Mouse (Mus musculus) ovary, postnatal 36 days (tissue): ENCODE measurements at regions not wholly inside any gene's neighbourhood (a gene's known extent, or its start where the extent isn't known, plus 50 kb on each side); places are given as distances from the start of the nearest gene placed in this dataset.

ENCODE experiments used
- DNase-seq: peaks from one replicate; pipeline ENCODE4 v3.0.0; 2022; ENCODE audit warnings: low spot score, mixed read lengths

DNA sequence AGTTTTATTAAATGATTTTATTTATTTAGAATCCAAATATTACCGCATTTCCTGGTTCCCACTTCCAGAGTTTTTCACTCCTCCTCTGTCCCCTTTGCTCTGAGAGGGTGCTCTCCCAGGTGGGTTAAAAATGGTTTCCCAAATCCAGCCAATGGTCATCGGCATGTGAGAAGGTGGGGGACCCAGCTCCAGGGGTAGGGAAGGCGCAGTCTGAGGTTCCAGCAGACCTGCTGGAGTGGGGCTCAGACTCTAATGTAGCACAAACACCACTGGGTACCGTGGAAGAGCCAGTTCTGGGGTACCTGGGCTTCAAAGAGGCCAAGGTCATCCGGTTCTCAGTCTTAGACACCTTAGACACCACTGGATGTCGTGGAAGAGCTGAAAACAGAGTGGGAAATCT, 875.6 kb downstream of the Fscb start:
- no peak for DNase-seq

DNA sequence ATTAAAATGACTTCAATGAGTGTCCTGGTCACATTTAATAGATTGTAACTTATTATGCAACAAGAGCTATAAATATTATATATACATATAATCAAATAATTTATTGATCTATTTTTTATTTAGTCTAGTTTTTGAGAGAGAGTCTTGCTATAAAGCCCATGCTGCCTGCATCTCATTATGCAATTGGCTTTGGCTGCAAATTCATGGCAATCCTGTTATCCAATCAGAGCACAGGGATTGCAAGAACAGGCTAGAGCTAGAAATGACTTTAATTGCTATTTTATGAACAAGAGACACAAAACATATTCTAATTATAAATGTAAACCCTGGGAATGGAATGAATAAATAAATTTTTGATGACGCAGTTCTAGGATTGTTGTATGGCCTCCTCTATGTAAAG, 919.8 kb downstream of the Fscb start:
- DNase-seq, result no peak

DNA sequence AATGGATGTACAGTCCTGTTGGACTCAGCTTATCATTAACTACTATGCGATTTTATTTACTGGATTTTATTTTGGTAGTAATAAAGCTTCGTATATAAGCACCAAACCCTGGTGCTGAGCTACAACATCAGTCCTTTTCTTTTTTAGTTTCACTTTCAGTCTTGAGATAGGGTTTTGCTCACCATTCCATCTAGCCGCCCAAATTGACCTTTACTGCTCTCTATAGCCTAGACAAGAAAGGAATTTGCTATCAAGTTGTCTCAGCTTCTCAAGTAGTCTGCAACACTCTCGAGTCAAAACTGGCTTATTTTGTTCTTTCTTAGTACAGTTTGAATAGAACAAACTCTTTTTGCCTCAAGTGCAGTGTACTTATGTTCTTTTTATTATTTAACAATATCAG, 921.7 kb downstream of the Fscb start:
- no peak for DNase-seq

DNA sequence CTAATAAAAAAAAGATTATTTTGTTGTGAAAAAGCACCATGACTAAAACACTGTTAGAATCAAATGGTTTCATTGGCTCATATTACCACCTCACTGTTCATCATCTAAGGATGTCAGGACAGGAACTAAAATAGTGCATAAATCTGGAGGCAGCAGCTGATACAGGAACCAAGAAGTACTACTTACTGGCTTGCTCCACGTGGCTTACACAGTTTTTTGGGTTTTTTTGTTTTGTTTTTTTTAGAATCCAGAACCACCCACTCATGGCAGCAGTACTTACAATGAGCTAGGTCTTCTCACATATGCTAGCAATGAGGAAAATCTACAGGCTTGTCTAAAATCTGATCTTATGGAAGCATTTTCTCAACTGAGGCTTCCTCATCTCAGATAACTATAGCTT, 940.4 kb downstream of the Fscb start:
- DNase-seq, result no peak

DNA sequence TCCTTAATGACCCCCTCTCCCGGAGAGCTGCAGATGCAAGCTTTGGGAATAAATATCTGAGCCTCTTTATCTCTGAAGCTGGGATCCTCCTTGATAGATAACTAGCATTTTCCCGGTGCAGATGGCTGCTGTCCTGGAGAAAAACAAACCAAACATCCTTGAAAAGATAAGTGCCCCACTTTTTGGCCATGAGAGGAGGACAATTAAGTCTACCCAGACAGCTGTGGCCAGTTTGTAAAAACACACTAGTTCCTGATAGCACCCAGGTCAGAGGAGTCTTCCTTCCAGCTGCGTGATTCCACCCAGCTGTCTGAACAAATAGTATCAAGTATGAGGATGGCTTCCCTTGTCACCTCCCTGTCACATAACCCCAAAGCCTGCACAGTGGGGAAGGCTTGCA, 970.7 kb downstream of the Fscb start:
- peak; percentile 15 for DNase-seq

DNA sequence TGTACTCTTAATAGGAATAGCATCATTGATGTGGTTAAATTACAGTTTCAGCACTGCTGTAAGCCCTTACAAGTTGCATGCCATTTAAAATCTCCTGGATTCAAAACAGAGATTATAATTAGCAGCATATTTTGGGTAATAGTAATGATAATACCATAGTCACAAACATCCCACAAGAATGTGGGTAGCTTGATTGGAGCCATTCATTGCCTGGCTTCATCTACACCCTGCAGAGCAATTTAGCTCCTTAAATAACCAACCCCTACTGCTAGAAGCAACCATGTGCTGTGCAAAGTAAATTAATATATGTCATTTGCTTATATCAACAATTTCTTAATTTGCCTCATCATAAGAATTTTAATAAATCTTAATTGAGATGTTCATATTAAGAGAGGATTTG, 984.1 kb downstream of the Fscb start:
- DNase-seq, result no peak

DNA sequence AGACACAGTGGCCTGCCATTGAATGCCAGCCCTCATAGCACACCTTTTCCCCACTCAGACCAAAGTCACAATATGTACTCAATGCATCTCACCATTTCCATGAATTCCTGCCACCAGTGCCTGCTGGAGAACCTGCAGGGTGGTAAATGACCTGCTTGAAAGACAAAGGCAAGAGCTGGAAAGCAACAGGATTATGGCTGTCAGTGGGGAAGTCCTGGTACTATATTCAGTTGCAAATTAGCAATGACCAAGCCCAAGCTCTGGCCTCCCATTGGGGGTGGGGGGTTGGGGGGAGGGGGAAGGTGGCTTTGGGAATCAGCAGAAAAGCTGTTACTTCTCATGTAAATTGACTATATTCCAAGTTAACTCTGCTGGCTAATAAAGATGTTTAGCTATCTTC, 990.4 kb downstream of the Fscb start:
- no peak for DNase-seq

DNA sequence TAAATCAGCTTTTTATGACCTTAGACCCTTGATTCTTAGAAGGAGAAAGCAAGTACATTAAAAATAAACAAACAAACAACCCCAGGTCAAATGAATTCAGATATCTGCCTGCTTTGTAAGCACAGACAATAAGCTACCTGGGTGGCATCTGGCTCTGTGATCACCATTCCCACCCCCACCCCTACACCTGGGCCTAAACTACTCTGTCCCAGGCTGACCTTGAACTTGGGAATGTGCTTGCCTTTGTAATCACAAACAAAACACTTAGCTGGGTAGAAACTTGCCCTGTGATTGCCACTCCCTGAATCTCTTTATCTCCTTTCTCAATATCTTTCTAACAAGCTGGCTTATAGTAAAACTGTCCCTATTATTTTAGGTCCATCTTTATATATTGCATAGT, 1005.6 kb downstream of the Fscb start:
- DNase-seq, result no peak
